Mouse (Mus musculus) WW6 (cell line): Measurements from ENCODE around the gene Celsr1.
A peak's percentile ranks its signal among the peaks of the same experiment; 100 is the strongest.

Experiments
- DNase-seq: peaks from one replicate; pipeline ENCODE4 v3.0.0-alpha.2; 2013; ENCODE audit warnings: low read depth, low spot score

Gene Celsr1

GRCm38 (mm10) chr15:86034781-86035360 is 1.3 kb upstream of the Celsr1 start:
- peak; percentile 56 for DNase-seq

- peak; percentile 82 for DNase-seq
Observed at GRCm38 (mm10) chr15:86034021-86034523, 495 bp upstream of the Celsr1 start.

DNA sequence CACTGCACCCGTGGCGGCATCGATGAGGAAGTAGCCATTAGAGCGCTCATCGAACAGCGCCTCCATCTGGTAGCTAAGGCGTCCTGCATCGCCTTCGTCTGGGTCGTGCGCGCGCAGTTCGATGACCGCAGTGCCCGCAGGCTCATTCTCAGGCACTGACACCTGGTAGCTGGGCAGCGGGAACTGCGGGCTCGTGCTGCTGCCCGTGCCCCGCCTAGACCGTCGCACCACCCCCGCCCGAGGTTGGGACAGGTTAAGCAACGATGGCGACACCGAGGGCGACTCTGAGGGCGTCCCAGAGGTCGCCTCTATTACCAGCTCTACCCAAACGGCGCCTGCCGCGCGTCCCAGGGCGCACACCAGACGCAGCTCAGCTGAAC is 776 bp downstream of the Celsr1 start:
- DNase-seq: no peak

- DNase-seq: peak; percentile 45
Observed at GRCm38 (mm10) chr15:86029981-86030380, 3.6 kb downstream of the Celsr1 start.

- DNase-seq: no peak
Observed at GRCm38 (mm10) chr15:86027871-86028270, 5.7 kb downstream of the Celsr1 start.

GRCm38 (mm10) chr15:86021971-86022370 is 11.6 kb downstream of the Celsr1 start:
- DNase-seq: no peak

GRCm38 (mm10) chr15:86021301-86021700 is 12.3 kb downstream of the Celsr1 start:
- DNase-seq: no peak

DNA sequence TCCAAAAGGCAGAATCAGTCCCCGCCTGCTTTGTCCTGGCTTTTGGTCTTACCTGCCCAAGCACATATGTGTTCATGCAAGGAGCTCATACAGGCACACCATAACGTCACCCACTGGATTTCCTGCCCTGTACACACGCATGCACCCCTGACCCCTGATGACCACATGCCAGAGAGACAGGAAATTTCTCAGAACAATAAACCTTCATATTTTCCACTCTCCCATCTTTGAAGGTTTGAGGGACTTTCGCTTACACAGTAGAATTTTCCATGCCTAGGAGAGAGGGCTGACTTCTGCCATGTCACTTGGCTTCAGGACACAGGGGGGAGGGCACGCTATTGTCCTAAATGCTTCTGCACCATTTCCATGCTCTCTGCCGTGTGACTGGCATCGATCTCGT is 13.6 kb downstream of the Celsr1 start:
- no peak for DNase-seq

- no peak for DNase-seq
Observed at GRCm38 (mm10) chr15:86018753-86019512, 14.6 kb downstream of the Celsr1 start.

DNA sequence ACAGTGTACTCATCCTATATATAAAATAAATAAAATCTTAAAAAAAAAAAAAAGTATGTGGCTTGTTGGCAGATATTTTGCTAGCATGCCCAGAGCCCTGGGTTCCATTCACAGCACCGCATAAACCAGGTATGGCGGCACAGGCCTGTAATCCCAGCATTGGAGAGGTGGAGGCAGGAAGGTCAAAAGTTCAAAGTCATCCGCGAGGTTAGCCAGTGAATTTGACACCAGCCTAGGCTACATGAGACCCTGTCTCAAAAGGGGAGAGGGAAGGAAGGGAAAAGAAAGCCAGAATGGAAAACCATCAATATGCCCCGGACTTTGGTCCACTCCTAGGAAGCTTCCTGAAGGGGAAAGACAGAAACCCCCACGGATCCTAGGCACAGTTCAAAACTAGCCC is 16.2 kb downstream of the Celsr1 start:
- no peak for DNase-seq

GRCm38 (mm10) chr15:86015860-86016541 is 17.6 kb downstream of the Celsr1 start:
- no peak for DNase-seq

DNA sequence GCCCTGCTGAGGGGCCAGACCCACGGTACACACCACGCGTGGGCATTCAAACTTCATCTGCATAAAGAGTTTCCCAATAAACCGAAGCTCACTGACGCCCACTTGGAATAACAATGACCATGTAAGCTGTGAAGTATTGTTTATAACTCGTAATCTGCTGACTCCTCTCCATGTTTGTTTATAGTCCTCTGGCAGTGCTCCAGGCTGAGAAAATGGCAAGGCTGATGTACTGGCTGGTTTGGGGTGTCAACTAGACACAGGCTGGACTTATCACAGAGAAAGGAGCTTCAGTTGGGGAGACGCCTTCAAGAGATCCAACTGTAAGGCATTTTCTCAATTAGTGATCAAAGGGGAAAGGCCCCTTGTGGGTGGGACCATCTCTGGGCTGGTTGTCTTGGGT is 18.6 kb downstream of the Celsr1 start:
- DNase-seq: no peak

GRCm38 (mm10) chr15:86013656-86014055 is 19.9 kb downstream of the Celsr1 start:
- DNase-seq: no peak

GRCm38 (mm10) chr15:86013130-86013529 is 20.4 kb downstream of the Celsr1 start:
- DNase-seq: no peak

GRCm38 (mm10) chr15:86007690-86008121 is 25.9 kb downstream of the Celsr1 start:
- DNase-seq: no peak

DNA sequence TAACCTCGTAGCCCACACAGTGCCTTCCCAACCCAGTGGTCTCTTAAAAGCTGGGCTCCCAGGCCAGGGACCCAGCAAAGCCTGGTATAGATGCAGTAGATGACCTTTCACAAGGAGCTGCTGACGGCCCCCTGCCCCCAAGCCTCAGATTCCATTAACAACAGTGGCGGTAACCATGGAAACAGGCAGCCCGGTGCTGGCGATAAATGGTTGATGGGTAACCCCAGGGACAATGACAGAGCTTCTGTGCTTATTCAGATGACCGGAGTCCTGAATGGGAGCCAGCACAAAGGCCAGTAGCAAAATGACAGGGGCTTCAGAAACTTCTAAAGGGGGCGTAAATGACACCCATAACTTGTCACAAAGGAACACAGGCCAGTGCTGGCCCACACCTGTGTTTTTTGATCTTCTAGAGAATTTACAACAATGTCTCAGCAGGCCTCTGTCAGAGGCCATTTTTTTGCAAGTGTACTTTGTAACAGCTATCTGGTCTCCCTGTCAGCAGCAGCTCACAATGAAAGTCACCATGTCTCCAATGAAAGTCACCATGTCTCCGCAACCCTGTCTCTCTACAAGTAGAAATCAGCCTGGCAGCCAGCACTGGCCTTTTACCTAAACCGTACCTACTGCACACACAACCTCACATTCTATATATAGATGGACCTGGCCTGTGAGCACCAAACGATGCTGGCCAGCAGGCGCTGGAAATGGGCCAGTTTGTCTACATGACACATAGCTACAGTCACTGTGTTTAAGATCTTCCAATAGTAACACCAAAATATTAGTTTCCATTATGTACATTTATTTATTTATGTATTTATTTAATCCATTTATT is 27.7 kb downstream of the Celsr1 start:
- no peak for DNase-seq

- no peak for DNase-seq
Observed at GRCm38 (mm10) chr15:86004048-86004447, 29.5 kb downstream of the Celsr1 start.

DNA sequence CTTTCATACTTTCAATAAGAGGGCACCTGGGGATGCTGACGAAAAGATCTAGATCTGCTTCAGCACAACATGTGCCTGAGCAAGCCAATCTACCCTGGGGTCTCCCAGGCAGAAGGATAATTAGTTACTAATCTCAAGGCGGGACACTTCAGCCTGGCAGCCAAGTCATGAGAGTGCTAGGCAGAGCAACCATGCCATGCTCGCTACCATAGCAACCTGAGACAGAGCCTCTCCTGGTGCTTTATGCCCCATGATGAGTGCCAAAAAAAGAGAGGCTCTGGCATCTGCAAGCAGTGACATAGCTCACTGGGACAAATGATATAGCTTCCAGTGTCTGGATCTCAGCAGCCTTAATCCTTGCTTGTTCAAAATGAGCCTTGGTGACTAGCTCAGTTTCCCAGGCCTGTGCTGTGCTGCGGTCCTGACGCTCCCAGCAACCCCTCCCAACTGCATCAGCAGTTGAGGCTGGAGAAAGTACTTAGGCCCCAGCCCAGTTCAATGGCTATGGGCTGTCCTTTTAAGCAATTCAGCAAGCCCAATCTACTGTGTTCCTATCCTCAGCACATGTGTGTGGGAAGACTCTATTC is 32.8 kb downstream of the Celsr1 start:
- DNase-seq: no peak

DNA sequence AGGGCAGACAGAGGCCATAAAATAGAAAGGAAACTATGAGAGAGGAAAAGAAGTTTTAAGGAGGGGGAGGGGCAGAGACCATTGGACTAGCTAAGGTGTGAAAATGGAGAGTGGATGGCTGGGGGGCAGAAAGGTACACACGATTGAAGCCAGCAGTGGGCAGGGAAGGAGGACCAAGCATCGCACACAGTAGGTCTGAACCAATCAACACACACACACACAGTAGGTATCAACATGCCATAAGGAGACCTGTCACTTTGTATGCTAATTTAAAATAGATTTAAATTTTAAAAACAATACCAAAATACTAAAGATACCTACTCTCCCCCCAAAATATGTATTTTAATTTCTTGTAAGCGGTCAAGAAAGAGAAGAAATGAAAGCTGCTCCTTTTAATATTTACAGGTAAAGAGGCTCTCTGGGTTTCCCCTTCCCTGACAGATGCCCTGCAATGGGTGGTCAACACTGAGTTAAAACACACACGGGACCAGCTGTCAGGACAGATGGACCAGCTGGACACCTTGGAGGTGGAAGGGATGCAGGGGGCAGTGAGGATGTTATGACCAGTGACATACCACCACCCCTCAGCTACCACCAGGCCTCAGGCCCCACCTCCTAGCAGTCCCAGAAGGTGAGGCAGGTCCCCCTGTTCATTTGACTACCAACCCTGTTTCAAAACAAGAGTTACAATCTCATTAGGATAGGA is 34.9 kb downstream of the Celsr1 start:
- no peak for DNase-seq

DNA sequence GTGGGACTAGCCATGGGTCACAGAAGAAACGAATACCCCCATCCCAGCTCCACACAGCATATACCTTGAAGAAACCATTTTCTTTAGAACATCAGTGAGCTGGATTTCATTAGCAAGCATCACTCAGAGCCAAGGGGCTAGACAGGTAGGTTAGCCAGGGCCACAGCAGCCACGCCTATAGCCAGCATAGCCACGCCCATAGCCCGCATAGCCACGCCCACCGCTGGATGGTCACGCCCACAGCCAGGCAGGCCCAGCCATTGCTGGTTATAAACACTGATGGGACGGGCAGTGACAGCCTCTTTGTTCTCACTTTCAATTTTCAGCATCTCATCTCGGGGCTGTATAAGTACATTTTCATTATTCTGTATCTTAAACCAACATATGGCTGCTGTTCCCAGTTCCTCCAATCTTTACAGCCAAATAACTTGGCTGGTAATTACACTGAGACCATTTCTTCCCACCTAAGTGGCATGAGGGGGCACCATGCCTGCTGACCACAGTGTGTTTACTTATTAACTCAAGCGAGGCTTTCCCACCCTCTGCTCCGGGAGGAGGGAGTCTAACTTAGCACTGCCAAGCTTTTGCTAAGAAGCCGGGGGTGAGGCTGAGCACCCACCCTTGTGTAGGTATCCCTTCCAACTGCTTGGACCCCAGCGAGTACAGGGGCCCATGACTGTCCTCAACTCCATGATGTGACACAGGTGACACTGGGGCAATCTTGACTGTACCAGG is 37.4 kb downstream of the Celsr1 start:
- DNase-seq: no peak
